Mouse (Mus musculus): Measurements from ENCODE around the gene Ccdc88b. TPM values are rescaled to one million over a fixed set of nuclear protein-coding genes. Genes with fewer than 3 reads are reported as not detected.

Ccdc88b gene
- total RNA-seq (2014; rRNA removed), result 0.60 and 1.4 TPM in 2 replicates
- polyA plus RNA-seq (2012; rRNA removed), result 1.9 TPM in 2 replicates

DNA sequence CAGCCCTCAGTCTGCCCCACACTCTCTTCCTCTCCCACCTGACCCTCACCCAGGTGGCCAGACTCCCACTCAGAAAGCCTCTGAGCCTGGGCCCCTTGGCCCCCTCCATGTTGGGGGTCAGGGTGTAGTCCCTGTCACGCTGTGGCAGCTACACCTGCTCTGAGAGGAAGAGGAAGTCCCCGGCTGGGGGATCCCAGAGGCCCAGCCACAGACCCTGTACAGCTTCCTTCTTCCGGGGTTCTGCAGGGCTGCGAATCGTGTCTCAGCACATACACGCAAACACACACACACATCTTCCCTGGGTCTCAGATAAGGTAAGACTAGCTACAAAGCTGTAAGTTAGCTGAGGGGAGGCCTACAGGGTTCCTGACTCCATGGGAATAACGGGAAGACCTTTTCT lies at the start of gene Ccdc88b:
Ccdc88b (minus strand) TSS at position 181 of the 400 bp plus-strand sequence.
- Histone ChIP-seq H3K36me3 (ENCODE audit: control insufficient read depth, insufficient read depth, low read length) (no peaks in the 10 kb centered on the region), H3K27me3 (ENCODE audit: control insufficient read depth, insufficient read depth, low read length) (no peaks in the 10 kb centered on the region)

DNA sequence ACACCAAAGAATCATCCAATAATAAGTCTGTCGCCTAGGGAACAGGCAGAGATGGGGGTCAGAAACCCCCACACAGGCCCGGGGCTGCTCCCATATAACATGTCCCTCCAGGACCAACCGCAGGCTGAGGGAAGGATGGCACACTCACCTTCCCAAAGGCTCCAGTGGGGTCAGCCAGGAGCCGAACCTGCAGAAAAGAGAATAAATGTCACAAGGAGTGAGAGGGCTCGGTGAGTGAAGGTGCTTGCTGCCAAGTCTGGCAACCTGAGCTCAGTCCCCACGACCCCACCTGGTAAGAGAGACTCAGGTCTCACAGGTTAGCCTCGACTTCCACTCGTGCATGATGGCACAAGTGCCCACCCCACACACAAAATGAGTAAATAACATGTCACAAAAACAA lies 49.1 kb upstream of the Ccdc88b start:
- Histone ChIP-seq H3K9ac (ENCODE audit: low read depth, low read length) (no peak overlapping the region), H3K36me3 (ENCODE audit: control insufficient read depth, insufficient read depth, low read length) (peaks cover 10% of the 10 kb centered on the region; the same call in 1 of the 2 replicates), H3K79me2 (ENCODE audit: control insufficient read depth, insufficient read depth, low read length) (no peaks in the 10 kb centered on the region), H3K4me1 (ENCODE audit: control insufficient read depth, insufficient read depth, low read length) (peaks cover 23% of the 10 kb centered on the region), H3K4me3 (ENCODE audit: insufficient read depth, low read depth, low read length) (no peak overlapping the region), H3K27ac (replicated peaks; ENCODE audit: insufficient read depth, low read depth, low read length) (no peak overlapping the region), H3K27me3 (ENCODE audit: control insufficient read depth, insufficient read depth, low read length) (no peaks in the 10 kb centered on the region)
- WGBS, result 90% methylated on average over 8 of the region's 8 CpGs
- no peak for TF ChIP-seq CTCF (IDR thresholded peaks at IDR 0.05; ENCODE audit: low read depth, low read length)
- TF ChIP-seq POLR2A (IDR thresholded peaks at IDR 0.05; ENCODE audit: extremely low read depth, insufficient read depth, low read length), result no peak
- no peak for DNase-seq (ENCODE audit: extremely low read depth, low read depth, low spot score)

More for the DNA sequence above, at the start of gene Ccdc88b:
- no peaks in the 10 kb centered on the region for H3K79me2 ChIP-seq (ENCODE audit: control insufficient read depth, insufficient read depth, low read length)
- H3K4me3 ChIP-seq (ENCODE audit: insufficient read depth, low read depth, low read length), result peak within 1 kb of the TSS; percentile 59
- no peak for TF ChIP-seq CTCF (IDR thresholded peaks at IDR 0.05; ENCODE audit: low read depth, low read length)
- no peak for DNase-seq (ENCODE audit: extremely low read depth, low read depth, low spot score)
- H3K27ac ChIP-seq (replicated peaks; ENCODE audit: insufficient read depth, low read depth, low read length), result no peak within 1 kb of the TSS
- WGBS, result 82% methylated on average over 7 of the region's 7 CpGs
- H3K4me1 ChIP-seq (ENCODE audit: control insufficient read depth, insufficient read depth, low read length), result peaks cover 3% of the 10 kb centered on the region; the same call in 1 of the 2 replicates
- H3K9ac ChIP-seq (ENCODE audit: low read depth, low read length), result peak within 1 kb of the TSS; percentile 34; the same call in 1 of the 2 replicates

DNA sequence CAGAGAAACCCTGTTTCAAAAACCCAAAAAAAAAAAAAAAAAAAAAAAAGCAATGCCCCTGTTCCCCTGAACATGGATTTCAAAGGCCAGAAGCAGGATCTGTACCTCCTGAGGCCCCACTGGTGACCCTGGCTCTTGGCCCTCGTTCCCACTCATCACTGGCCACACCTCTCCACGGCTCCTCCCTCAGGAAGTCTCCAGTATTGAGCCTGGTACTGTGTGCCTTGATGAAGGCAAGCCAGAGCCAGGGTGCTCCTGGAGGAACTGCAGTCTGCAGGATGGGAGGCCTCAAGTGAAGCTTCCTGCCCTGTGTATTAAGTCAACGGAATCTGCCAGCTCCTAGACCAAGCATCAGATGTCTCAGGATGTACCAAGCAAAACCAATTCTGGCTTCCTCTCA lies 48.2 kb upstream of the Ccdc88b start:
- H3K36me3 ChIP-seq (ENCODE audit: control insufficient read depth, insufficient read depth, low read length), result peaks cover 8% of the 10 kb centered on the region; the same call in 1 of the 2 replicates
- H3K4me3 ChIP-seq (ENCODE audit: insufficient read depth, low read depth, low read length), result no peak overlapping the region
- no peaks in the 10 kb centered on the region for H3K27me3 ChIP-seq (ENCODE audit: control insufficient read depth, insufficient read depth, low read length)
- H3K27ac ChIP-seq (replicated peaks; ENCODE audit: insufficient read depth, low read depth, low read length), result no peak overlapping the region
- 53% methylated on average over 3 of the region's 3 CpGs for whole genome bisulfite sequencing
- TF ChIP-seq CTCF (IDR thresholded peaks at IDR 0.05; ENCODE audit: low read depth, low read length) (no peak), POLR2A (IDR thresholded peaks at IDR 0.05; ENCODE audit: extremely low read depth, insufficient read depth, low read length) (no peak)
- DNase-seq (ENCODE audit: extremely low read depth, low read depth, low spot score), result no peak
- H3K79me2 ChIP-seq (ENCODE audit: control insufficient read depth, insufficient read depth, low read length), result no peaks in the 10 kb centered on the region
- H3K9ac ChIP-seq (ENCODE audit: low read depth, low read length), result no peak overlapping the region
- H3K4me1 ChIP-seq (ENCODE audit: control insufficient read depth, insufficient read depth, low read length), result peaks cover 18% of the 10 kb centered on the region

DNA sequence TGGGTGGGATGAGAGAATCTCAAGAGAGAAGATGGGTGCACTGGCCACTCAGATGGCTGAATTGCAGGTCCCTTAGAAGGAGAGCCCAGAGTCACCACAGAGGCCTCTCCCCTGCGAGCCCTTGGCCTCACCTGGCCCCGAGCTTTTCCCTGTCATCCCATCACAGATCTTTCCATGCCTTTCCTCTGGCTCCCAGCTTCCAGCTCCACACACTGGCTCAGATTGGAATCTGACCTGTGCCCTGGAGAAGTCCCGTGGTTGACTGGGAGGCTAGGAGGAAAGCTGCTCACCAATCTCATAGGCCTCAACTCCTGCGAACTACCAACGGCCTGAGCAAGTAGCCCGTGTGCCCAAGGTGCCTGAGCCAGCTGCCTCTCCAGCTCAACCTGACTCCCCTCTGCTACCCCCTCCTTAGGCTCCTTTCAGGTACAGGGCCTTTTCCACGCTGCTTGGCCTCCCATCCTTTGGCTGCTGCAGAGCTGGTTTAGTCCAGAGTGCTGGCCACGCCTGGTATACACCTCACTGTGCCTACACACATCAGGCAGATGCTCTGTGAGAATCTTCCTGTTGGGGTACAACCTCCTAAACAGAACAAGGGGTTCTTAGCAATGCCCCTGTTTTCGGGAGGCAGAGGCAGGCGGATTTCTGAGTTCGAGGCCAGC lies 47.6 kb upstream of the Ccdc88b start:
- Histone ChIP-seq H3K4me1 (ENCODE audit: control insufficient read depth, insufficient read depth, low read length) (peaks cover 18% of the 10 kb centered on the region), H3K27ac (replicated peaks; ENCODE audit: insufficient read depth, low read depth, low read length) (peak overlapping the region; percentile 43), H3K9ac (ENCODE audit: low read depth, low read length) (no peak overlapping the region), H3K36me3 (ENCODE audit: control insufficient read depth, insufficient read depth, low read length) (peaks cover 8% of the 10 kb centered on the region; the same call in 1 of the 2 replicates), H3K4me3 (ENCODE audit: insufficient read depth, low read depth, low read length) (no peak overlapping the region), H3K79me2 (ENCODE audit: control insufficient read depth, insufficient read depth, low read length) (no peaks in the 10 kb centered on the region), H3K27me3 (ENCODE audit: control insufficient read depth, insufficient read depth, low read length) (no peaks in the 10 kb centered on the region)
- peak; percentile 38 for DNase-seq (ENCODE audit: extremely low read depth, low read depth, low spot score)
- 90% methylated on average over 11 of the region's 11 CpGs for WGBS
- TF ChIP-seq CTCF (IDR thresholded peaks at IDR 0.05; ENCODE audit: low read depth, low read length), result no peak
- no peak for TF ChIP-seq POLR2A (IDR thresholded peaks at IDR 0.05; ENCODE audit: extremely low read depth, insufficient read depth, low read length)

DNA sequence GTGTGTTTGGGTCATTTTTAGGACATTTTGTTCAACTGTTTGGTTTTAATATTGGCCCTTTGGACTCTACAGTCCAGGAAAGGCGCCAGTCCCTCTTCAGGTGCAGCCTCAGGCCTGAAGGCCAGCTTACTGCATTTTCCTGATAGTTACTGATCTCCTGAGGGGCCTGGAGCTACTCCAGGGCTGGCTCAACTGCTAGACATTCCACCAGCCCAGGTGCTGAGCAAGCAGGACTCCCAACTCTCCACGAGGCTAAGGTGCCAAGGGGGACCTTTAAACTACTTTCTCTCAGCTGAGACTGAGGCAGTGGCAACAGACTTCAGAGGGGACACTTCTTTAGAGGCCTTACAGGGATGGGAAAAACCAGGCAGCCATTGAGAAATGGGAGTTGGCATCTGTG lies 46.8 kb upstream of the Ccdc88b start:
- H3K36me3 ChIP-seq (ENCODE audit: control insufficient read depth, insufficient read depth, low read length), result peaks cover 8% of the 10 kb centered on the region; the same call in 1 of the 2 replicates
- peaks cover 18% of the 10 kb centered on the region for H3K4me1 ChIP-seq (ENCODE audit: control insufficient read depth, insufficient read depth, low read length)
- H3K4me3 ChIP-seq (ENCODE audit: insufficient read depth, low read depth, low read length), result no peak overlapping the region
- H3K27ac ChIP-seq (replicated peaks; ENCODE audit: insufficient read depth, low read depth, low read length), result peak overlapping the region; percentile 43
- H3K79me2 ChIP-seq (ENCODE audit: control insufficient read depth, insufficient read depth, low read length), result no peaks in the 10 kb centered on the region
- WGBS, result 23% methylated on average over 2 of the region's 2 CpGs
- no peak overlapping the region for H3K9ac ChIP-seq (ENCODE audit: low read depth, low read length)
- DNase-seq (ENCODE audit: extremely low read depth, low read depth, low spot score), result peak; percentile 67
- TF ChIP-seq CTCF (IDR thresholded peaks at IDR 0.05; ENCODE audit: low read depth, low read length) (no peak), POLR2A (IDR thresholded peaks at IDR 0.05; ENCODE audit: extremely low read depth, insufficient read depth, low read length) (no peak)
- no peaks in the 10 kb centered on the region for H3K27me3 ChIP-seq (ENCODE audit: control insufficient read depth, insufficient read depth, low read length)

DNA sequence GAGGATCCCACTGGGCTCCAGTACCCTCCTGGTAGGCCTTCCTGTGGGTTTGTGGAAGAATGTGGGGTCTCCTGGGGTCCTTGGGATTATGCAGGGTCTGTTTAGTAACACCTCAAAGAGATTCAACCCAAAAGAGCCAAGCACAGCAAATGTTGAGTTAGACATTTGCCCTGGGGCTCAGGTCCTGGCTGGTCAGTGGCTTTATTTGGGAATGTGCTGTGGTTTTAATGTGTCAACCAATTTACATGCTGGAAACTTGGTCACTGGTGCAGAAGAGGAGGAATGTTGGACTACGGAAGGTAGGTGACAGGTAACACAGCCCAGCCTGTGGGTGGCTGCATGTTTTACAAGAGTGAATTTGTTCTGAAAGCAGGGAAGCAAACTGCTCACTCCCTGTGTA lies 45.0 kb upstream of the Ccdc88b start:
- no peak for TF ChIP-seq POLR2A (IDR thresholded peaks at IDR 0.05; ENCODE audit: extremely low read depth, insufficient read depth, low read length)
- TF ChIP-seq CTCF (IDR thresholded peaks at IDR 0.05; ENCODE audit: low read depth, low read length), result no peak
- no peak overlapping the region for H3K27ac ChIP-seq (replicated peaks; ENCODE audit: insufficient read depth, low read depth, low read length)
- H3K4me1 ChIP-seq (ENCODE audit: control insufficient read depth, insufficient read depth, low read length), result peaks cover 18% of the 10 kb centered on the region
- peaks cover 8% of the 10 kb centered on the region; the same call in 1 of the 2 replicates for H3K36me3 ChIP-seq (ENCODE audit: control insufficient read depth, insufficient read depth, low read length)
- H3K9ac ChIP-seq (ENCODE audit: low read depth, low read length), result no peak overlapping the region
- H3K27me3 ChIP-seq (ENCODE audit: control insufficient read depth, insufficient read depth, low read length), result no peaks in the 10 kb centered on the region
- no peak for DNase-seq (ENCODE audit: extremely low read depth, low read depth, low spot score)
- no peaks in the 10 kb centered on the region for H3K79me2 ChIP-seq (ENCODE audit: control insufficient read depth, insufficient read depth, low read length)
- WGBS, result 88% methylated on average over 1 of the region's 1 CpGs
- no peak overlapping the region for H3K4me3 ChIP-seq (ENCODE audit: insufficient read depth, low read depth, low read length)
